Mouse (Mus musculus) adrenal gland, postnatal 10 days (tissue): ENCODE data around the gene Amd2. TPM values are rescaled to one million over a fixed set of nuclear protein-coding genes. Genes with fewer than 3 reads are reported as not detected.

Experiments used
- DNase-seq: peaks from one replicate; pipeline ENCODE4 v3.0.0; 2021; ENCODE audit warnings: mixed read lengths
- long read RNA-seq, 2 experiments: library from polyadenylated mRNA; stranded (forward); transcript quantifications; one replicate each; pipeline ENCODE4 v2.0.0; 2021
- total RNA-seq, 2 experiments: library from RNA; stranded (reverse); gene quantifications; 2 replicates each; pipeline ENCODE4 v1.2.3; 2021

Amd2 gene
- 1 to 10 TPM; 9.2 to 9.7 TPM for total RNA-seq
- long read RNA-seq, experiment 1, transcript Amd2-201 (1 exons, 3,218 nt), result major isoform, 7 of 7 reads
- long read RNA-seq, experiment 1, partial matches to known transcripts, result 0 of 7 reads
- long read RNA-seq, experiment 1, other reads (novel, unspliced or antisense), result 0 of 7 reads
- long read RNA-seq, experiment 2, transcript Amd2-201 (1 exons, 3,218 nt), result major isoform, 11 of 11 reads
- long read RNA-seq, experiment 2, partial matches to known transcripts, result 0 of 11 reads
- long read RNA-seq, experiment 2, other reads (novel, unspliced or antisense), result 0 of 11 reads

DNA sequence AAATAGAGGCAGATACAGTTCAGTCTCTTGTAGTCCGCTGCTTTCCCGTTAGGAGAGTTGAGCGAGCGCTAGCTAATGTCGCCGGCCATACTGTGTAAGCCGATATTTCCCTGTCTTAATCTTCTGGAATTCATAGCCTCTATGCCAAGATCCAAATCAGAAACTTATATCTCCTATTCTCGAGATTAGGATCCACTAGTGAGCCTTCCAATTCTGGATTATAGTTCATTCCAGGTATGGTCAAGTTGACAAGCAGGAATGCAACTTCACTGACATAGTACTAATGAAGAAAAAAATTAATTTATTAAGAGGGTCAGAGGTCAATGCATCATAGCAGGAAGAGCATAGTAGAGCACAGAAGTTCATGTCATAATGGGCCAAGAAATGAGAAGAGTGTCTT lies at the start of gene Amd2:
Gene Amd2 (minus strand): TSS at position 101 of the 400 bp plus-strand sequence.
- DNase-seq, result no peak

DNA sequence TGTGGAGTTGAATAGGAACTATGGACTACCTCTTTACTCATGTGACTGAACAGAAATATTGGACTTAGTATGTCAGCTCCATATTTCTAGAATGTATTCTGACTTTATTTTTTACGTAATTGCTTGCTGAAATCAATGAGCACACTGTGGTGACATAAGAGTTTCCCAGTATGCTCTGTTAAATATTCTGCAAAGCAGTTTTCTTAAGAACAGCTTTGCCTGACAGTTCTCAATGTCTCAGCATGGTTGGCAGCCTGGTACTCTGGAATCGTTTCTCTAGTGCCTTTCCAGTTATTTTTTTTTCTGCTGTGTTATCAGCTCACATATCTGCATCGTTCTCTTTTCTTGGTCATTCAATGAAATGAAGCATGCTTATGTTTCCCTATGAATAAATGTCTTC lies 49.6 kb upstream of the Amd2 start:
- no peak for DNase-seq

DNA sequence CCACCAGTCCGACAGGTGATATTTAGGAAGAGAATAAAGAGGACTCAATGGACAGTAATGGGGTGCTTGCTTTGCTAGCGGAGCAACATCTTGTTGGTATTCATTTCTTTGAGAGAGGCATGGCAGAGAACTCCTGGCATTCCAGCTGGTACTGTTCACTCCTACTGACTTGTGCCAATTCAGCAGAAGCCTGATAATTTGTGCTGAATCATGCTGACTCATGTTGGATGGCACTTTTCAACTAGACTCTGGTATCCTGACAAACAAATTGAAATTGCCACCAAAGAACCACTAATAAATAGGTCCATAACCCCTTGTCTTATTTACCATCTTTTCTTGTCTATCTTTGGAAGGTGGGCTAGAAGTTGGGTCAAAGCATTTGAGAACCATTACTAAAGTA lies 25.9 kb upstream of the Amd2 start:
- no peak for DNase-seq

DNA sequence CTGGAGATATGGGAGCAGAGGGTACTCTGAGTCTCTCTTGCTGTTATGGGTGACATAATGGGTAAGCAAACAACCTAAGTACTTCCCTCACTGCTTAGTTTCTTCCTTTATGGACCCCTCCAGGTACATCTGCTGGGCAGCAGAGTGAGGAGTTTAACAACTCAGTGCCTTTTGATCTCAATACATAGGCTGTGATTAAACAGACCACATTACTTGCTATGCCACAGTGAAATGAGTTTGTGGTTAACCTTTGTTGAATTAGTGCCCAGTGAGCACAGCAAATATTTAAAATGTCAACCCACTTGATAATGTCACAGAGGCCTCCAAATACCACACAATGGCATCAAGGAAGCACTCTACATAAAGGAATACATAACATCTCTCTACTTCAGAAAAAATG lies 2.6 kb upstream of the Amd2 start:
- no peak for DNase-seq
